Mouse (Mus musculus) retina, postnatal 7 days (tissue): ENCODE results near the gene Pik3r1.

Source experiments
- DNase-seq: peaks from one replicate; pipeline ENCODE4 v3.0.0-alpha.2; 2012; ENCODE audit warnings: low read depth, low spot score

The Pik3r1 gene

GRCm38 (mm10) chr13:101767013-101767808, 806 bp downstream of the Pik3r1 start:
- DNase-seq: no peak

GRCm38 (mm10) chr13:101766605-101767012, 1.4 kb downstream of the Pik3r1 start:
- DNase-seq: no peak

GRCm38 (mm10) chr13:101765976-101766375, 2.0 kb downstream of the Pik3r1 start:
- DNase-seq: no peak

GRCm38 (mm10) chr13:101764111-101764510, 3.9 kb downstream of the Pik3r1 start:
- DNase-seq: no peak

GRCm38 (mm10) chr13:101763676-101764075, 4.3 kb downstream of the Pik3r1 start:
- no peak for DNase-seq

- DNase-seq: no peak
These were observed 4.9 kb downstream of the Pik3r1 start for GRCm38 (mm10) chr13:101763149-101763548.

- no peak for DNase-seq
These were observed 6.4 kb downstream of the Pik3r1 start for GRCm38 (mm10) chr13:101761617-101762016.

GRCm38 (mm10) chr13:101760953-101761352, 7.1 kb downstream of the Pik3r1 start:
- no peak for DNase-seq

GRCm38 (mm10) chr13:101760001-101760687, 7.9 kb downstream of the Pik3r1 start:
- no peak for DNase-seq

- DNase-seq: no peak
These were observed 8.6 kb downstream of the Pik3r1 start for GRCm38 (mm10) chr13:101759281-101759871.

- no peak for DNase-seq
These were observed 10.1 kb downstream of the Pik3r1 start for GRCm38 (mm10) chr13:101757801-101758422.

GRCm38 (mm10) chr13:101755228-101755627, 12.8 kb downstream of the Pik3r1 start:
- no peak for DNase-seq

- DNase-seq: no peak
These were observed 14.4 kb downstream of the Pik3r1 start for GRCm38 (mm10) chr13:101753639-101754038.

GRCm38 (mm10) chr13:101751816-101752215, 16.2 kb downstream of the Pik3r1 start:
- DNase-seq: no peak

- no peak for DNase-seq
These were observed 21.9 kb downstream of the Pik3r1 start for GRCm38 (mm10) chr13:101746012-101746595.

- DNase-seq: no peak
These were observed 23.1 kb downstream of the Pik3r1 start for GRCm38 (mm10) chr13:101744943-101745342.

GRCm38 (mm10) chr13:101744053-101744452, 24.0 kb downstream of the Pik3r1 start:
- no peak for DNase-seq

GRCm38 (mm10) chr13:101743247-101743646, 24.8 kb downstream of the Pik3r1 start:
- no peak for DNase-seq

- no peak for DNase-seq
These were observed 25.4 kb downstream of the Pik3r1 start for GRCm38 (mm10) chr13:101742596-101742995.

GRCm38 (mm10) chr13:101741530-101742309, 26.3 kb downstream of the Pik3r1 start:
- no peak for DNase-seq
